In genomic region chr19:17471861-17472260, GRCm38 (mm10) we compare ENCODE assay signal across 23 mouse cellular contexts.
DNase-seq lines count a peak whose midpoint lies in the region; ATAC-seq and TF ChIP-seq lines count a peak whose summit lies in the region.
"Had no signal": no experiment of that assay in that cellular context is flagged by ENCODE, and none has a peak within 500 bp of the region (broad histone marks: within the 10 kb centered on the region; RNA-seq: fewer than 3 reads in every experiment).

No protein-coding gene starts in this region.

- H3K9ac ChIP-seq in embryonic facial prominence, embryonic 15.5 days, result no peak overlapping the region
- no peak overlapping the region for H3K9ac ChIP-seq in limb, embryonic 14.5 days (ENCODE audit: low read depth, low read length, severe bottlenecking)
- no peak overlapping the region for H3K9ac ChIP-seq in hindbrain, embryonic 14.5 days
- H3K9ac ChIP-seq: kidney, embryonic 15.5 days had no signal

- no peak overlapping the region for H3K4me2 ChIP-seq in embryonic facial prominence, embryonic 15.5 days (replicated peaks)
- no peak overlapping the region for H3K4me2 ChIP-seq in limb, embryonic 14.5 days (replicated peaks; ENCODE audit: low read depth, low read length, severe bottlenecking)
- H3K4me2 ChIP-seq in hindbrain, embryonic 14.5 days (replicated peaks), result no peak overlapping the region
- H3K4me2 ChIP-seq: kidney, embryonic 15.5 days had no signal

- no peak overlapping the region for H3K4me3 ChIP-seq in embryonic facial prominence, embryonic 15.5 days (replicated peaks)
- H3K4me3 ChIP-seq in limb, embryonic 14.5 days (replicated peaks; ENCODE audit: low read length), result no peak overlapping the region
- H3K4me3 ChIP-seq in hindbrain, embryonic 14.5 days (replicated peaks; ENCODE audit: low read length), result no peak overlapping the region
- H3K4me3 ChIP-seq: kidney, embryonic 15.5 days; megakaryocyte, embryonic 14.5 days; myocyte had no signal

- ATAC-seq in embryonic facial prominence, embryonic 15.5 days (ENCODE audit: insufficient number of reproducible peaks, low FRiP score, low TSS enrichment, low read depth), result peak; percentile 58
- peak; percentile 56 for ATAC-seq in limb, embryonic 14.5 days (ENCODE audit: low FRiP score, low read depth)
- no peak for ATAC-seq in hindbrain, embryonic 14.5 days (ENCODE audit: low FRiP score)
- ATAC-seq: forebrain, embryonic 14.5 days; hindbrain, embryonic 16.5 days; intestine, embryonic 16.5 days had no signal

- DNase-seq in embryo, embryonic 11 days, result peak; percentile 20
- no peak for DNase-seq in embryo, embryonic 10 days (ENCODE audit: low spot score)
- DNase-seq in heart, adult 9 months (ENCODE audit: low spot score in 2 of 2), result peak; percentile 27 to 33
- no peak for DNase-seq in heart, postnatal 4 days
- DNase-seq in limb, embryonic 14.5 days (ENCODE audit: low spot score), result peak; percentile 63
- DNase-seq in adrenal gland, postnatal 10 days, result no peak
- no peak for DNase-seq in hindbrain, embryonic 14.5 days (ENCODE audit: low spot score)
- DNase-seq: cerebellum, adult 2 months; cerebellum, postnatal 36 days; liver; lung, postnatal 10 days; midbrain, embryonic 14.5 days; spleen, adult 18-20 months; thymus, adult 18-20 months; thymus, postnatal 4 days had no signal

- 28% methylated on average over 7 of the region's 7 CpGs for WGBS in embryonic facial prominence, embryonic 15.5 days
- WGBS in limb, embryonic 14.5 days, result 16% methylated on average over 7 of the region's 7 CpGs
- WGBS in hindbrain, embryonic 14.5 days, result 80% methylated on average over 7 of the region's 7 CpGs

- no peaks in the 10 kb centered on the region for H3K36me3 ChIP-seq in embryonic facial prominence, embryonic 15.5 days
- H3K36me3 ChIP-seq in limb, embryonic 14.5 days (ENCODE audit: control insufficient read depth, insufficient read depth, low read length), result no peaks in the 10 kb centered on the region
- H3K36me3 ChIP-seq in hindbrain, embryonic 14.5 days (replicated peaks; ENCODE audit: control insufficient read depth, insufficient read depth), result no peaks in the 10 kb centered on the region
- H3K36me3 ChIP-seq: G1E; kidney, embryonic 15.5 days had no signal

- no peak overlapping the region for H3K27ac ChIP-seq in embryonic facial prominence, embryonic 15.5 days (replicated peaks)
- H3K27ac ChIP-seq in limb, embryonic 14.5 days (replicated peaks; ENCODE audit: low read depth, low read length), result no peak overlapping the region
- H3K27ac ChIP-seq in hindbrain, embryonic 14.5 days, result no peak overlapping the region
- H3K27ac ChIP-seq: kidney, embryonic 15.5 days had no signal

- no peaks in the 10 kb centered on the region for H3K9me3 ChIP-seq in embryonic facial prominence, embryonic 15.5 days (replicated peaks)
- H3K9me3 ChIP-seq in limb, embryonic 14.5 days (ENCODE audit: control insufficient read depth, low read length), result no peaks in the 10 kb centered on the region
- H3K9me3 ChIP-seq in hindbrain, embryonic 14.5 days (ENCODE audit: control insufficient read depth, low read length), result no peaks in the 10 kb centered on the region
- H3K9me3 ChIP-seq: G1E; kidney, embryonic 15.5 days; megakaryocyte, embryonic 14.5 days had no signal

- no peaks in the 10 kb centered on the region for H3K27me3 ChIP-seq in embryonic facial prominence, embryonic 15.5 days
- H3K27me3 ChIP-seq in limb, embryonic 14.5 days (ENCODE audit: control insufficient read depth, insufficient read depth, low read length), result peaks cover 3% of the 10 kb centered on the region; the same call in 1 of the 2 replicates
- H3K27me3 ChIP-seq in hindbrain, embryonic 14.5 days (ENCODE audit: control insufficient read depth, insufficient read depth, low read length), result no peaks in the 10 kb centered on the region
- H3K27me3 ChIP-seq: kidney, embryonic 15.5 days had no signal

- TF ChIP-seq POLR2A in limb, embryonic 14.5 days (IDR thresholded peaks at IDR 0.05; ENCODE audit: borderline replicate concordance, extremely low read depth, insufficient read depth, insufficient read length), result no peak

- H3K4me1 ChIP-seq in embryonic facial prominence, embryonic 15.5 days, result peaks cover 14% of the 10 kb centered on the region
- H3K4me1 ChIP-seq in limb, embryonic 14.5 days (ENCODE audit: control insufficient read depth, insufficient read depth, low read length), result peaks cover 6% of the 10 kb centered on the region; the same call in 1 of the 2 replicates
- H3K4me1 ChIP-seq in hindbrain, embryonic 14.5 days (replicated peaks; ENCODE audit: control insufficient read depth, insufficient read depth, low read length), result no peaks in the 10 kb centered on the region
- H3K4me1 ChIP-seq: megakaryocyte, embryonic 14.5 days had no signal

Comparison
In these comparisons a context has a peak if more than half of its experiments do, and no peak if none do; other contexts are left out.
1. DNase-seq: peak in embryo, embryonic 11 days (single experiment), heart, adult 9 months (2 of 2) and limb, embryonic 14.5 days (single experiment); none in embryo, embryonic 10 days (single experiment), heart, postnatal 4 days (single experiment), adrenal gland, postnatal 10 days (single experiment) and hindbrain, embryonic 14.5 days (single experiment).